Mouse (Mus musculus) thymus, adult 2 months (tissue): ENCODE measurements around the gene Clspn.

ENCODE experiments used
- CTCF ChIP-seq: fragments of 200-500 bp; IDR thresholded peaks from 2 replicates; pipeline ENCODE4 v1.5.1; 2012; ENCODE audit warnings: mild to moderate bottlenecking, control low read depth, low read length, moderate library complexity, borderline replicate concordance; ENCODE audit not compliant: control insufficient read depth, poor library complexity, insufficient read depth; ENCODE audit errors: extremely low read depth
- POLR2A ChIP-seq: fragments of 200-500 bp; IDR thresholded peaks from 2 replicates; pipeline ENCODE4 v1.6.1; 2012; ENCODE audit warnings: mild to moderate bottlenecking, low read length, control low read depth, moderate library complexity; ENCODE audit not compliant: control insufficient read depth, poor library complexity, insufficient read depth; ENCODE audit errors: extremely low read depth

DNA sequence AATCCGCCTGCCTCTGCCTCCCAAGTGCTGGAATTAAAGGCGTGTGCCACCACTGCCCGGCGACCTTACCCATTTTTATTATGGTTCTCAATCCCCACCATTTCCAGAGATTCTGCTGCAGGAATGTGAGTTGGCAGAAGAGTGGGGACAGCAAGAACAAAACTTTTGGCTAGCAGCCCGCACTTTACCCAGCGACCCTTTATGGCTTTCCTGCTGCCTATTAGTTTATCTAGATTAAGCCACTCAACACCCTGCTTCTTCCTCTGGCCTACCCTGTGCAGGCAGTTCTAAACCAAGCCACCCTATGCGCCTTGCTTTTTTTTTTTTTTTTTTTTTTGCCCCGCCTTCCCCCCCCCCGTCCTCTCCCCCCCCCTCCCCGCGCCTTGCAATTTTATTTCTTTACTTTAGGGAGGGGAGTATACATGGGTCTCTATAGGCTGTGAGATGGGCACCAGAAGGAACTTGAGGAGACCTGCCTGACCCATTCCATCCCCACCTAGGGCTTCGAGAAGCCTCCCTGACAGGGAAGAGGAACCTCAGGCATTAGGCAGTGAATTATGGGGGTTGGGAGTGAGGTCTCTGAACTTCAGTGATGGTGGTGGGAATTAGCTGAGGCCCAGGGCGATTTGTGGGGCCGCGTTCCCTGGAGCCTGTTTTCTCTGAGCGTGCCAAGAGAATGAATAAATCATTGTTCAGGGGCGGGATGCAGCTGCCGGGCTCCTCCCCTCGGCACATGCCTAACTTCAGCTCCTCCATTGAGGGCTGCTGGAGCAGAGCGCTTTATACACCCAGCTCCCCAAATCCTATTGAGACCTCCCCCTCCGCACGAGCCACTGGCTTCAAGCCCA is 45.1 kb downstream of the Clspn start:
- TF ChIP-seq CTCF (no peak), POLR2A (no peak)
